Mouse (Mus musculus) small intestine, adult 2 months (tissue): Measurements from ENCODE around the gene Dennd2a. TPM values are rescaled to one million over a fixed set of nuclear protein-coding genes. Genes with fewer than 3 reads are reported as not detected.
A peak's percentile ranks its signal among the peaks of the same experiment; 100 is the strongest.
"Not testable (repeated sequence)": the region's sequence is repeated elsewhere in the genome, so short reads cannot be mapped to it uniquely, and the experiment has no call there.

Experiments used
- H3K27ac ChIP-seq: fragments of 200-500 bp; 2 replicates; pipeline ENCODE4 v1.5.1; 2012; ENCODE audit warnings: low read depth, low read length, control low read depth, inconsistent platforms; ENCODE audit not compliant: insufficient read depth
- H3K27me3 ChIP-seq: fragments of 200-500 bp; 2 replicates; pipeline ENCODE4 v1.6.1; 2012; ENCODE audit warnings: mild to moderate bottlenecking, moderate library complexity, low read length, inconsistent platforms; ENCODE audit not compliant: control insufficient read depth, insufficient read depth
- H3K36me3 ChIP-seq: fragments of 200-500 bp; 2 replicates; pipeline ENCODE4 v1.6.1; 2012; ENCODE audit warnings: mild to moderate bottlenecking, low read length, control low read depth, inconsistent platforms; ENCODE audit not compliant: control insufficient read depth, insufficient read depth
- H3K4me1 ChIP-seq: fragments of 200-500 bp; 2 replicates; pipeline ENCODE4 v1.6.1; 2012; ENCODE audit warnings: low read length, inconsistent platforms, mixed read lengths; ENCODE audit not compliant: control insufficient read depth, insufficient read depth, insufficient read length
- H3K4me3 ChIP-seq: fragments of 200-500 bp; 2 replicates; pipeline ENCODE4 v1.5.1; 2012; ENCODE audit warnings: low read depth, mild to moderate bottlenecking, control low read depth, inconsistent platforms, low read length, moderate library complexity
- CTCF ChIP-seq: fragments of 200-500 bp; IDR thresholded peaks from 2 replicates; pipeline ENCODE4 v1.5.1; 2012; ENCODE audit warnings: low read depth, mild to moderate bottlenecking, control low read depth, inconsistent platforms, low read length, moderate library complexity, mixed read lengths; ENCODE audit not compliant: insufficient replicate concordance, insufficient read length; ENCODE audit errors: extremely low read depth
- POLR2A ChIP-seq: fragments of 200-500 bp; IDR thresholded peaks from 2 replicates; pipeline ENCODE4 v1.6.1; 2012; ENCODE audit warnings: low read depth, mild to moderate bottlenecking, control low read depth, inconsistent platforms, low read length, moderate library complexity
- WGBS: fragments of 180-500 bp; shearing (Covaris S2); methylation state at CpG from one replicate; pipeline ENCODE4 v1.1.7; 2018; 5-methylcytosine and 5-hydroxymethylcytosine counted together
- polyA plus RNA-seq: library from polyadenylated mRNA; depleted of rRNA; stranded (reverse); fragments of >200 nt; gene quantifications from 2 replicates; pipeline ENCODE4 v1.2.3, GENCODE M21; 2012; rRNA removed

The Dennd2a gene
- polyA plus RNA-seq, 1 experiment: 2.7 TPM

DNA sequence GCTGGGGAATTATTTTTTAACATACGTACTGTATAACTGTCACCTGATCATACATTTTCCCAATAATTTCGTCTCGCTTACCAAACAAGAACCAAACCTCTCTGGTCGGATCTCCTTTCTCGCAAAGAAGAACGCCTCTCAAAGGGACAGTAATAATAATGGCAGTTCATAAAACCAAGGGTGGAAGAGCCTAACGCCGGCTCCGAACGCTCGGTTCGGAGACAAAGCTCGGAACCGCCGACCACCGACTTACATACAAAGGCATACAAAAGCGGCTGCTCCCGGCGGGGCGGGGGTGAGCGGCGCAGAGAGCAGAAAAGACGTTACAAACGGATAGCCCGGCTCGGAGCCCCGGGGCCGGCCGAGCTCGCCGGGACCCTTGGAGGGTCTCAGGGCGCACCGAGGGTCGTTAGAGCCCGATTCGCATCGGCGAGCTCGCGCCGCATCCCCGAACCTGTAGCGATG is 138.2 kb downstream of the Dennd2a start:
- H3K36me3 ChIP-seq: 0 out of 2 replicates have a peak, but pooled peaks cover 1% of the 10 kb centered on the region
- H3K27me3 ChIP-seq: no peaks in the 10 kb centered on the region
- TF ChIP-seq CTCF (no peak), POLR2A (no peak)
- under 1% methylated on average over 43 of the region's 43 CpGs for WGBS
- H3K27ac ChIP-seq: peak overlapping the region; percentile 83
- peaks cover 6% of the 10 kb centered on the region; the same call in 1 of the 2 replicates for H3K4me1 ChIP-seq
- H3K4me3 ChIP-seq: peak overlapping the region; percentile 97

GRCm38 (mm10) chr6:39416654-39417053 is 141.0 kb downstream of the Dennd2a start:
- H3K27me3 ChIP-seq, H3K4me3 ChIP-seq, H3K36me3 ChIP-seq, H3K4me1 ChIP-seq: not testable (repeated sequence)
- H3K27ac ChIP-seq: peak overlapping the region; percentile 43; the same call in 1 of the 2 replicates

DNA sequence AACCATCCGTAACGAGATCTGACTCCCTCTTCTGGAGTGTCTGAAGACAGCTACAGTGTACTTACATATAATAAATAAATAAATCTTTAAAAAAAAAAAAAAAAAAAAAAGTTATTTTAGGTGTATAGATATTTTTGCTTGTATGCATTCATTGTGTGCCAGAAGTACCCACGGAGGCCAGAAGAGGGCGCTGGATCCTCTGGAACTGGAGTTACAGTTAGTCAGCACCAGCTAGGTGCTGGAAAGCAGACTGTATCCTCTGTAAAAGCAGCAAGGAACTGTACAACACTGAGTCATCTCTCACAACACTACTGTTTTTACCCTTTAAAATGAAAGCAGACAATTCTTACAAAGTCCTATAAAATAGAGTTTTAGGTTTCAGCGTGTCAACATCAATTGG is 141.9 kb downstream of the Dennd2a start:
- TF ChIP-seq CTCF (peak; percentile 61; the same call in 1 of the 2 replicates), POLR2A (no peak)
- 65% methylated on average over 3 of the region's 5 CpGs for WGBS
- no peaks in the 10 kb centered on the region for H3K27me3 ChIP-seq
- H3K4me1 ChIP-seq: peaks cover 3% of the 10 kb centered on the region; the same call in 1 of the 2 replicates
- H3K36me3 ChIP-seq: peaks cover 5% of the 10 kb centered on the region
- no peak overlapping the region for H3K4me3 ChIP-seq
- H3K27ac ChIP-seq: no peak overlapping the region

- H3K4me3 ChIP-seq: no peak overlapping the region
- no peaks in the 10 kb centered on the region; the same call in 1 of the 2 replicates for H3K4me1 ChIP-seq
- no peak overlapping the region for H3K27ac ChIP-seq
- H3K36me3 ChIP-seq: peaks cover 8% of the 10 kb centered on the region
- 85% methylated on average over 1 of the region's 1 CpGs for WGBS
- TF ChIP-seq CTCF (no peak), POLR2A (no peak)
- H3K27me3 ChIP-seq: no peaks in the 10 kb centered on the region
These were observed 143.6 kb downstream of the Dennd2a start for GRCm38 (mm10) chr6:39414106-39414505.

Other genes starting within 250 kb of the Dennd2a start
- gene Slc37a3, start 180.2 kb downstream of the Dennd2a start, polyA plus RNA-seq: 9.1 and 13.2 TPM in 2 replicates
- 1.9 and 8.3 TPM in 2 replicates for gene Rab19, start 176.7 kb downstream of the Dennd2a start, polyA plus RNA-seq
- gene Mkrn1, start 137.4 kb downstream of the Dennd2a start, polyA plus RNA-seq: 55.7 and 124 TPM in 2 replicates
- gene Adck2, start 16.0 kb upstream of the Dennd2a start, polyA plus RNA-seq: 7.7 and 10.4 TPM in 2 replicates
- not detected in 2 replicates for gene Gm42420, start 27.9 kb upstream of the Dennd2a start, polyA plus RNA-seq
- gene Ndufb2, start 34.7 kb upstream of the Dennd2a start, polyA plus RNA-seq: 509 and 551 TPM in 2 replicates
- gene Braf, start 167.6 kb upstream of the Dennd2a start, polyA plus RNA-seq: 2.2 TPM in 2 replicates